Mouse (Mus musculus) mature B cell (primary cell): ENCODE data around the gene Ptms.
"Not testable (repeated sequence)": the region's sequence is repeated elsewhere in the genome, so short reads cannot be mapped to it uniquely, and the experiment has no call there.

Experiments
- in situ Hi-C: fragments of 300-500 bp; cut with MboI; formaldehyde crosslinking; loops from 2 replicates; pipeline ENCODE4 v1.14.3; 2019

The Ptms gene

GRCm38 (mm10) chr6:124904991-124905860, 14.7 kb downstream of the Ptms start:
- in situ Hi-C loops, result no loop called here

DNA sequence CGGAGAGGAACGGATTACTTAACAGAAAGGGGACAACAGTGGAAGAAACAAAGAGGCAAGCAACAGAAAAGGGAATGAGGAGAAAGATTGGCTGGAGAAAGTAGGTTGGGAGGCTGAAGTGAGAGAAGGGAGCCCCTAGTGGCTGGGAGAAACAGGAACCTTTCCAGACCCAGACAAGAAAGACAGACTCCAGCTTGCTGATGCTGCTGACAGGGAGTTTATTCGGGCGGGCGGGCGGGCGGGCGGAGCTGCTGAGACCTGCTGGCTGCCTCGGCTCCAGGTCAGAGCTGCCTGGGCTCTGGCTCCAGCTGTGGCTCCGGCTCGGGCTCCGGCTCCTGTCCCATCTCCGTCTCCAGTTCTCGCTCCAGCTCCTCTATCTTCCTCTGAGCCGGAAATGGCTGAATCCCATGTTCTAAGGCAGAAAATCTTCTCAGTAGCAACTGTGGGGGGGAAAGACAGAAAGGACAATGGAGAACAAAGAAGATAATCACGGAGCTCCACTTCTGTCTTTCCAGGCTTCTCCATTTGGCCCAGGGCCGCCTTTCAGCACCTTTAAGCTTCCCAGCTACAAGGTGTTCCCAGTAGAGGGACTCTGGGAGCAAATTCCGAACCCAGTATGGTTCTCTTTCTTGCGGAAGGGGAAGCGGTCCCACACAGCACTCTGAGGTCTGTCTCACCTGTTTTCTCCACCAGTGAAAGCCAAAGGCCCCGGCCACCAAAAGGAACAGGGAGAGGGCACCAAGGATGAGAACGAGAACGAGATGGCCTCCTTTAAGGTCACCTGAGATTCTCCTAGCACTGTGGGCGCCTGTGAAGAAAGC, 15.5 kb downstream of the Ptms start:
- in situ Hi-C loops, result no loop called here

DNA sequence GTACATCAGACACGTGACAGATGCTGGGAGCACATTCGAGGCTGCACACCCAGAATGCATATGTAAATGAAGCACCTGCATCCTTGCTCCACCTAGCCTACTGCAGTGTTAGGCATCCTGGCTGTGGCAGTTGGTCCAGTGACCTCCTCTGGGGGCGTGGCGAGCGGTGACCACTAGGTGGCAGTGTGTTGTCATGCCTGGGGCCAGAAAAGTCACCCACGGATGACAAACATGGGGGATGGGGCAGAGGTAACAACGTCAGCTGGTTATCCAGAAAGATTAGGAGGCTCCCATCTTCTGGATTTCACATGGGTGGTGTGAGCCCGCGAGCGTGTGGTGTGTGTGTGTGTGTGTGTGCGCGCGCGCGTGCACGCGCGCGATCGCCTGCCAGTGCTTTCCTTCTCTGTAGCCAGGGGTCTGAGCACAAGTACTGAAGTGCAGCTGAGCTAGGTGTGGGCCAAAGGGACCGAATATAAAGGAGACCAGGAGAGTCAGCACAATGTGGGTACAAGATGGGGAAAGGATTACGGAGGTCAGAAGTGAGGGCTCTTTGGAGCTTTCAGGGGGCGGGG, 16.2 kb downstream of the Ptms start:
- in situ Hi-C loops, result no loop called here

- in situ Hi-C loops, result no loop called here
These were observed 18.1 kb downstream of the Ptms start for GRCm38 (mm10) chr6:124901851-124902250.

GRCm38 (mm10) chr6:124900801-124901480, 19.0 kb downstream of the Ptms start:
- in situ Hi-C loops, result no loop called here

DNA sequence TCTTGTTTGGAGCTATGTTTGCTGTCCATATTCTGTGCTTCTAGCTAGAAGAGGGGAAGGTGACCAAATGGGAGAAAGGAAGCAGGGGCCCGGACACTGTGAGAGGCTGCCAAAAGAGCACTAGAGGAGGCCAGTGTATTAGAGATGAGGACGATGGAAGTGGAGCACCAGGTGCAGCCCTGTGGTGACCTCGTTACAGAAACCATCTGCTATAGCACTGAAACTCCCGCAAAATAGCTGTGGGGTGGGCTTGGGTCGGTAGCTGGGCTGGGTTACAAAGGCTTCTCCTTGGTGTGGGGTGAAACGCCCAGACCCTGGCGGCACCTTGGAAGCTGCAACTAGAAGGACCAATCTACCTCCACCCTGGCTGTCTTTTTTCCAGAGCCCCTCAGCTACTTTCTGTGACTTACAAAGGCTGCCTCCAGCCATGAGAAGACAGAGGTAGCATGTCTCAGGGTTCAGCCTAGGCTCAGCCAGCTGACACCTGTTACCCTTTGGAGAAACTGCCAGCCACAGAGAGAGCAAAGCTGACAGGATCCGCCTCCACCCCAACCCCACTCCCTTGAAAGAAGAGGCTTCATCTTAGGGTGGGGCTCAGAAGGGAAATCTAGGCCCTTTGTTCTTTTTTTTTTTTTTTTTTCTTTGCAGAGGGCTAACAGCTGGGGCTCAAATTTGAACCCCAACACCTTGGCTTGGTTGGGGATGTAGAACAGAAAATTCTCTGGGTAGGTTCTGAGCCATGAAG, 19.7 kb downstream of the Ptms start:
- in situ Hi-C loops, result no loop called here

GRCm38 (mm10) chr6:124898359-124898758, 21.5 kb downstream of the Ptms start:
- in situ Hi-C loops, result no loop called here

GRCm38 (mm10) chr6:124894113-124894512, 25.8 kb downstream of the Ptms start:
- in situ Hi-C loops, result not testable (repeated sequence)

DNA sequence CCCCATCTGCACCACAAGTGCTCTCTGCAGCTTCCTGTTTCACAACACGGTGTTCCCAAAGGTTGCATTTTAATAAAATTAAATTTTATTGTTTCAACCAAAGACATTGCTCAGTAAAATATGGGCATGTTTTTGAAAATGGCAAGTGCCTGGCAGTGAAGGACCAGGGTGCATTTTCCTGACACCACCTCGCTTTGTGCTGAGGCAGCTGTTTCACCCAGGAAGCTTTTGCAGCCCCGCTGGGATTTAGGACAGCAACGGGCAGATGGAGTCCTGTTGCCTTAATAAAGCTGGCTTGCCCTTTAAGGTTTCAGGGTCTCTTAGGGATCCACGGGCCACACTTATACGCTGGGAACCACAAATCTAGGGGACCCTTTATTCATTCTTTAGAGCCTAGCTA, 28.9 kb downstream of the Ptms start:
- in situ Hi-C loops, result no loop called here

GRCm38 (mm10) chr6:124888555-124889125, 31.3 kb downstream of the Ptms start:
- in situ Hi-C loops, result no loop called here

- in situ Hi-C loops, result no loop called here
These were observed 31.9 kb downstream of the Ptms start, which contains the start of gene Cd4 for GRCm38 (mm10) chr6:124887986-124888385. TSS of gene Cd4 (minus strand) at chr6:124888221.

- in situ Hi-C loops, result no loop called here
These were observed 33.9 kb downstream of the Ptms start for GRCm38 (mm10) chr6:124885956-124886381.

GRCm38 (mm10) chr6:124884714-124885500, 35.0 kb downstream of the Ptms start:
- in situ Hi-C loops, result no loop called here

GRCm38 (mm10) chr6:124883351-124883750, 36.6 kb downstream of the Ptms start:
- in situ Hi-C loops, result no loop called here

DNA sequence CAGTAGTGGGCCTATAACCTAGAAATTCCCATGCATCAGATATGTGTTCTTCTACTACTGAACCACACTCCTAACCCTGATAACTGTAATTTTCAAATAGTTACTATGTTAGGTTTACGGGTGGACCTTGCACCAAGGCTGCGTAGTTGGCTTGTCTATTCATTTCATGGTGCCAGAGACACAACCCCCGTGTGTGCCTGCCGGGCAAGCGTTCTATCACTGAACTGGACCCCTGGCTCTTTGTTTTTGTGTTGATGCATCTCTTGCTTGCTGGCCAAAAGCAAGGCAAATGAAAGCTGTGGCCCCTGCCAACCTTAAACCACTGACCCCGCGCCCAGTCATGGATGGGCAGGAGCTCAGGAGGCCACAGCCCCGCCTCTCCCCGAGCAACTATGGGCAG, 38.1 kb downstream of the Ptms start:
- in situ Hi-C loops, result no loop called here

- in situ Hi-C loops, result no loop called here
These were observed 40.5 kb downstream of the Ptms start for GRCm38 (mm10) chr6:124879390-124879789.

GRCm38 (mm10) chr6:124874348-124874747, 45.6 kb downstream of the Ptms start:
- in situ Hi-C loops, result no loop called here

DNA sequence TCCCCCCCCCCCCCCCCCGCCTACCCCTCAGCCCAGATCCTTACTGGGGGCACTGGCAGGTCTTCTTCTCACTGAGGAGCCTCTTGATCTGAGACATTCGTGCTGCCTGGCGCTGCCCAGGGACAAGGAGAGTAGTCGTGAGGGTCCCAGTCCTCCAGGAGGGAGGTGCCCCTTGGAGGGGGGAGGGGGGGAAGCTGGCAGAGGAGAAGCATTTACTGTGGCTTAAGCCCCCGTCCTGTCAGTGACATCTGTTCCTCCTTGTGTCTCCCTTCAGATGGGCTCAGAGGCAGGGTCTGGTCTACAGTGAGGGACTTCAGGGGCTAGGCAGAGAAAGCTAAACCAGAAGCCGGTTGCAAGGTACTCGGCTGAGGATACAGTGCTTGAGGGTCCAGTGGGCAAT, 53.3 kb downstream of the Ptms start:
- in situ Hi-C loops, result no loop called here

DNA sequence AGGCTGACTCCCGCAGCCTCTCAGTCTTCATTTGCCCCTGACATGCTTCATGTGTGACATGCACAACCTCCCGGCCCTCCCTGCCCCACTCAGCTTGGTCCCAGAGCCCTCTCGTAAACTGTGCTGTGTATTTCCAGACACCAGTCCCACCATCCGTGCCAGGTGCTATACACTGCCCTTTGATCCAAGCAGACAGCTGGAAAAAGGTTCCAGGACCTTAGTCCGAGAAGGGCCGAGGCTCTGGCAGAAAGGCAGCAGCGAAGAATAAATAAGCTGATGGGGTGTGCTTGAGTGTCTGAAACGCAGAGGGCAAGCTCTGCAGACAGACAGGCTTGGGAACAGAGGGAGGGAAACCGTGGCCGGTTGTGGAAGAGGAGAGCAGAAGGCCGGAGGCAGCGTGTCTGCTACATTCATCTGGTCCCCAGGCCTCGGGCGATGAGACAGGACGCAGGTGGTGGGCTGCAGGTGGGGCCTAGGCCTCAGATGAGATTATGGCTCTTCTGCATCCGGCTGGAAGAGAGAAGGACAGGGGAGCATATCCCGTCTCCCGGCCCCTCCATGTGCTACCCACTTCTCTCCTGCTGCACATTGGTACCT, 54.0 kb downstream of the Ptms start:
- in situ Hi-C loops, result no loop called here
